Mouse (Mus musculus) mesoderm, embryonic 11.5 days (tissue): Measurements from ENCODE around the gene Chrnb2.
A peak's percentile ranks its signal among the peaks of the same experiment; 100 is the strongest.

Experiments
- DNase-seq: peaks from one replicate; pipeline ENCODE4 v3.0.0-alpha.2; 2012; ENCODE audit warnings: low read depth, low spot score

Chrnb2 gene

GRCm38 (mm10) chr3:89780102-89780501, 15.7 kb upstream of the Chrnb2 start:
- no peak for DNase-seq

- DNase-seq: no peak
Measured at GRCm38 (mm10) chr3:89776001-89776400, 11.6 kb upstream of the Chrnb2 start.

- DNase-seq: no peak
Measured at GRCm38 (mm10) chr3:89774236-89774960, 10.0 kb upstream of the Chrnb2 start.

- no peak for DNase-seq
Measured at GRCm38 (mm10) chr3:89773740-89774211, 9.3 kb upstream of the Chrnb2 start.

GRCm38 (mm10) chr3:89772968-89773709, 8.7 kb upstream of the Chrnb2 start, which contains the start of gene Ube2q1:
TSS of gene Ube2q1 (plus strand) at chr3:89773616.
- peak; percentile 94 for DNase-seq

GRCm38 (mm10) chr3:89772588-89772967, 8.1 kb upstream of the Chrnb2 start:
- peak; percentile 94 for DNase-seq

- no peak for DNase-seq
Measured at GRCm38 (mm10) chr3:89770425-89771002, 6.1 kb upstream of the Chrnb2 start.

GRCm38 (mm10) chr3:89769584-89769983, 5.2 kb upstream of the Chrnb2 start:
- DNase-seq: no peak

GRCm38 (mm10) chr3:89759786-89760185, 4.6 kb downstream of the Chrnb2 start:
- no peak for DNase-seq

GRCm38 (mm10) chr3:89757851-89758250, 6.6 kb downstream of the Chrnb2 start:
- no peak for DNase-seq

- no peak for DNase-seq
Measured at GRCm38 (mm10) chr3:89755283-89755682, 9.1 kb downstream of the Chrnb2 start.

- DNase-seq: no peak
Measured at GRCm38 (mm10) chr3:89752307-89752706, 12.1 kb downstream of the Chrnb2 start.

- no peak for DNase-seq
Measured at GRCm38 (mm10) chr3:89738509-89738908, 25.9 kb downstream of the Chrnb2 start.

GRCm38 (mm10) chr3:89732091-89732490, 32.3 kb downstream of the Chrnb2 start:
- DNase-seq: no peak

- DNase-seq: peak; percentile 69
Measured at GRCm38 (mm10) chr3:89730350-89731331, 33.8 kb downstream of the Chrnb2 start.

GRCm38 (mm10) chr3:89728848-89729247, 35.6 kb downstream of the Chrnb2 start:
- DNase-seq: no peak

GRCm38 (mm10) chr3:89727028-89727427, 37.4 kb downstream of the Chrnb2 start:
- DNase-seq: peak; percentile 47

- peak; percentile 20 for DNase-seq
Measured at GRCm38 (mm10) chr3:89723400-89724084, 40.9 kb downstream of the Chrnb2 start.

- no peak for DNase-seq
Measured at GRCm38 (mm10) chr3:89722032-89722431, 42.4 kb downstream of the Chrnb2 start.

- DNase-seq: no peak
Measured at GRCm38 (mm10) chr3:89715967-89716256, 48.5 kb downstream of the Chrnb2 start.
